Mouse (Mus musculus): ENCODE measurements around the gene Slco1a5. TPM values are rescaled to one million over a fixed set of nuclear protein-coding genes. Genes with fewer than 3 reads are reported as not detected.
"Not testable (repeated sequence)": the region's sequence is repeated elsewhere in the genome, so short reads cannot be mapped to it uniquely, and the experiment has no call there.

Gene Slco1a5
- polyA plus RNA-seq, 1 experiment from 2014 or later: not detected

- no peaks in the 10 kb centered on the region for H3K9me3 ChIP-seq (ENCODE audit: control insufficient read depth)
- peaks cover 67% of the 10 kb centered on the region for H3K36me3 ChIP-seq (ENCODE audit: control insufficient read depth, insufficient read depth)
- H3K27me3 ChIP-seq (replicated peaks; ENCODE audit: control insufficient read depth, insufficient read depth, low read length): no peaks in the 10 kb centered on the region
- no peak overlapping the region for H3K4me2 ChIP-seq (replicated peaks; ENCODE audit: low read depth)
- no peak for TF ChIP-seq CTCF (IDR thresholded peaks at IDR 0.05; ENCODE audit: low read depth)
- no peaks in the 10 kb centered on the region for H3K4me1 ChIP-seq (replicated peaks; ENCODE audit: control insufficient read depth, insufficient read depth, low read length)
- no peak overlapping the region for H3K9ac ChIP-seq (ENCODE audit: low read depth, low read length)
- WGBS: 94% methylated on average over 6 of the region's 6 CpGs
- no peak overlapping the region for H3K4me3 ChIP-seq (ENCODE audit: low read depth, low read length)
- no peak overlapping the region for H3K27ac ChIP-seq (ENCODE audit: low read depth, low read length)
- ATAC-seq: no peak
Observed at GRCm38 (mm10) chr6:142362036-142362435, 39.3 kb upstream of the Slco1a5 start.

- ATAC-seq: no peak
- no peaks in the 10 kb centered on the region for H3K27me3 ChIP-seq (replicated peaks; ENCODE audit: control insufficient read depth, insufficient read depth, low read length)
- H3K9me3 ChIP-seq (ENCODE audit: control insufficient read depth): no peaks in the 10 kb centered on the region
- no peak overlapping the region for H3K4me3 ChIP-seq (ENCODE audit: low read depth, low read length)
- TF ChIP-seq CTCF (IDR thresholded peaks at IDR 0.05; ENCODE audit: low read depth): no peak
- no peak overlapping the region for H3K4me2 ChIP-seq (replicated peaks; ENCODE audit: low read depth)
- peaks cover 56% of the 10 kb centered on the region for H3K36me3 ChIP-seq (ENCODE audit: control insufficient read depth, insufficient read depth)
- WGBS: 70% methylated on average over 7 of the region's 7 CpGs
- no peak overlapping the region for H3K9ac ChIP-seq (ENCODE audit: low read depth, low read length)
- H3K4me1 ChIP-seq (replicated peaks; ENCODE audit: control insufficient read depth, insufficient read depth, low read length): no peaks in the 10 kb centered on the region
- H3K27ac ChIP-seq (ENCODE audit: low read depth, low read length): no peak overlapping the region
Observed at GRCm38 (mm10) chr6:142357106-142357505, 34.3 kb upstream of the Slco1a5 start.

GRCm38 (mm10) chr6:142352099-142352498 lies 29.3 kb upstream of the Slco1a5 start:
- peaks cover 48% of the 10 kb centered on the region for H3K36me3 ChIP-seq (ENCODE audit: control insufficient read depth, insufficient read depth)
- ATAC-seq; H3K9me3 ChIP-seq (ENCODE audit: control insufficient read depth); H3K4me2 ChIP-seq (replicated peaks; ENCODE audit: low read depth); H3K27me3 ChIP-seq (replicated peaks; ENCODE audit: control insufficient read depth, insufficient read depth, low read length); H3K9ac ChIP-seq (ENCODE audit: low read depth, low read length); H3K4me3 ChIP-seq (ENCODE audit: low read depth, low read length); H3K4me1 ChIP-seq (replicated peaks; ENCODE audit: control insufficient read depth, insufficient read depth, low read length); H3K27ac ChIP-seq (ENCODE audit: low read depth, low read length): not testable (repeated sequence)
- 67% methylated on average over 3 of the region's 3 CpGs for WGBS

GRCm38 (mm10) chr6:142347431-142348385 lies 24.9 kb upstream of the Slco1a5 start:
- 63% methylated on average over 11 of the region's 11 CpGs for WGBS
- peaks cover 31% of the 10 kb centered on the region for H3K36me3 ChIP-seq (ENCODE audit: control insufficient read depth, insufficient read depth)
- H3K27me3 ChIP-seq (replicated peaks; ENCODE audit: control insufficient read depth, insufficient read depth, low read length): no peaks in the 10 kb centered on the region
- H3K9me3 ChIP-seq (ENCODE audit: control insufficient read depth): no peaks in the 10 kb centered on the region
- H3K4me1 ChIP-seq (replicated peaks; ENCODE audit: control insufficient read depth, insufficient read depth, low read length): no peaks in the 10 kb centered on the region
- H3K27ac ChIP-seq (ENCODE audit: low read depth, low read length): no peak overlapping the region
- ATAC-seq: no peak
- H3K9ac ChIP-seq (ENCODE audit: low read depth, low read length): no peak overlapping the region
- TF ChIP-seq CTCF (IDR thresholded peaks at IDR 0.05; ENCODE audit: low read depth): no peak
- H3K4me2 ChIP-seq (replicated peaks; ENCODE audit: low read depth): no peak overlapping the region
- no peak overlapping the region for H3K4me3 ChIP-seq (ENCODE audit: low read depth, low read length)

- peak overlapping the region; percentile 72; the same call in 1 of the 2 replicates for H3K9ac ChIP-seq (ENCODE audit: low read depth, low read length)
- TF ChIP-seq CTCF (IDR thresholded peaks at IDR 0.05; ENCODE audit: low read depth): no peak
- peaks cover 26% of the 10 kb centered on the region for H3K36me3 ChIP-seq (ENCODE audit: control insufficient read depth, insufficient read depth)
- 34% methylated on average over 12 of the region's 12 CpGs for WGBS
- peak overlapping the region; percentile 91 for H3K4me3 ChIP-seq (ENCODE audit: low read depth, low read length)
- no peaks in the 10 kb centered on the region for H3K9me3 ChIP-seq (ENCODE audit: control insufficient read depth)
- H3K27me3 ChIP-seq (replicated peaks; ENCODE audit: control insufficient read depth, insufficient read depth, low read length): no peaks in the 10 kb centered on the region
- peak overlapping the region; percentile 66 for H3K4me2 ChIP-seq (replicated peaks; ENCODE audit: low read depth)
- peak; percentile 66 for ATAC-seq
- H3K27ac ChIP-seq (ENCODE audit: low read depth, low read length): no peak overlapping the region
- H3K4me1 ChIP-seq (replicated peaks; ENCODE audit: control insufficient read depth, insufficient read depth, low read length): no peaks in the 10 kb centered on the region
Observed at GRCm38 (mm10) chr6:142346181-142347110, 23.7 kb upstream of the Slco1a5 start.
